Mouse (Mus musculus) embryo, embryonic 10.5 days (tissue): ENCODE measurements around the gene Grrp1.
"Not testable (repeated sequence)": the region's sequence is repeated elsewhere in the genome, so short reads cannot be mapped to it uniquely, and the experiment has no call there.

Experiments
- DNase-seq: peaks from one replicate; pipeline ENCODE4 v3.0.0-alpha.2; 2015; ENCODE audit warnings: low spot score

Grrp1 gene

GRCm38 (mm10) chr4:134253722-134254324, at the start of gene Grrp1:
Gene Grrp1 (minus strand): TSS chr4:134254106.
- DNase-seq: peak; percentile 82

GRCm38 (mm10) chr4:134302084-134302483, 48.2 kb upstream of the Grrp1 start:
- no peak for DNase-seq

GRCm38 (mm10) chr4:134300316-134300715, 46.4 kb upstream of the Grrp1 start:
- DNase-seq: no peak

GRCm38 (mm10) chr4:134299498-134299810, 45.5 kb upstream of the Grrp1 start:
- no peak for DNase-seq

- no peak for DNase-seq
Observed at GRCm38 (mm10) chr4:134298626-134299497, 45.0 kb upstream of the Grrp1 start.

- DNase-seq: no peak
Observed at GRCm38 (mm10) chr4:134297369-134297768, 43.5 kb upstream of the Grrp1 start.

GRCm38 (mm10) chr4:134296523-134296922, 42.6 kb upstream of the Grrp1 start:
- no peak for DNase-seq

- DNase-seq: not testable (repeated sequence)
Observed at GRCm38 (mm10) chr4:134296096-134296495, 42.2 kb upstream of the Grrp1 start.

GRCm38 (mm10) chr4:134293692-134294163, 39.8 kb upstream of the Grrp1 start:
- DNase-seq: no peak

- DNase-seq: no peak
Observed at GRCm38 (mm10) chr4:134293061-134293691, 39.3 kb upstream of the Grrp1 start.

GRCm38 (mm10) chr4:134292067-134292466, 38.2 kb upstream of the Grrp1 start:
- DNase-seq: peak; percentile 91

GRCm38 (mm10) chr4:134288397-134289256, 34.7 kb upstream of the Grrp1 start:
- DNase-seq: peak; percentile 53

GRCm38 (mm10) chr4:134287575-134288025, 33.7 kb upstream of the Grrp1 start, which contains the start of gene Pdik1l:
Gene Pdik1l (minus strand): TSS chr4:134287895.
- peak; percentile 92 for DNase-seq

GRCm38 (mm10) chr4:134287168-134287564, 33.3 kb upstream of the Grrp1 start:
- peak; percentile 94 for DNase-seq

- DNase-seq: peak; percentile 42
Observed at GRCm38 (mm10) chr4:134286226-134287167, 32.6 kb upstream of the Grrp1 start.

- DNase-seq: no peak
Observed at GRCm38 (mm10) chr4:134284942-134285341, 31.0 kb upstream of the Grrp1 start.

GRCm38 (mm10) chr4:134273417-134274345, 19.8 kb upstream of the Grrp1 start:
- DNase-seq: peak; percentile 72

GRCm38 (mm10) chr4:134272731-134273416, 19.0 kb upstream of the Grrp1 start:
- no peak for DNase-seq

GRCm38 (mm10) chr4:134271979-134272378, 18.1 kb upstream of the Grrp1 start:
- DNase-seq: no peak
